Mouse (Mus musculus) bone marrow, adult 2 months (tissue): ENCODE data around the gene Jazf1. TPM values are rescaled to one million over a fixed set of nuclear protein-coding genes. Genes with fewer than 3 reads are reported as not detected.
A peak's percentile ranks its signal among the peaks of the same experiment; 100 is the strongest.

Experiments
- H3K27ac ChIP-seq: fragments of 200-500 bp; 2 replicates; pipeline ENCODE4 v1.5.1; 2012; ENCODE audit warnings: low read depth, mild to moderate bottlenecking, control low read depth, inconsistent platforms, low read length; ENCODE audit not compliant: control insufficient read depth, poor library complexity, insufficient read depth
- H3K4me1 ChIP-seq: fragments of 200-500 bp; 2 replicates; pipeline ENCODE4 v1.6.1; 2011; ENCODE audit warnings: low read length; ENCODE audit not compliant: control insufficient read depth, insufficient read depth
- H3K4me3 ChIP-seq: fragments of 200-500 bp; replicated peaks from 2 replicates; pipeline ENCODE3; 2011; ENCODE audit warnings: mild to moderate bottlenecking, low read depth, low read length, control low read depth; ENCODE audit not compliant: control insufficient read depth
- CTCF ChIP-seq: fragments of 200-500 bp; IDR thresholded peaks from 2 replicates; pipeline ENCODE4 v1.5.1; 2011; ENCODE audit warnings: low read length, control low read depth; ENCODE audit not compliant: control insufficient read depth, insufficient read depth
- POLR2A ChIP-seq: fragments of 200-500 bp; IDR thresholded peaks from 2 replicates; pipeline ENCODE4 v1.6.1; 2011; ENCODE audit warnings: low read depth, mild to moderate bottlenecking, control low read depth, low read length, borderline replicate concordance; ENCODE audit not compliant: control insufficient read depth
- WGBS: fragments of 180-500 bp; shearing (Covaris S2); methylation state at CpG from one replicate; pipeline ENCODE4 v1.1.7; 2018; 5-methylcytosine and 5-hydroxymethylcytosine counted together
- polyA plus RNA-seq: library from polyadenylated mRNA; stranded (reverse); fragments of >200 nt; gene quantifications from 2 replicates; pipeline ENCODE4 v1.2.4, GENCODE M21; 2011; ENCODE audit warnings: low replicate concordance; ENCODE audit not compliant: missing spikeins, insufficient read depth, insufficient read length

The Jazf1 gene
- polyA plus RNA-seq, 1 experiment, result not detected

- H3K4me3 ChIP-seq, result no peak overlapping the region
- 76% methylated on average over 7 of the region's 7 CpGs for WGBS
- no peak overlapping the region for H3K27ac ChIP-seq
- TF ChIP-seq POLR2A (no peak), CTCF (no peak)
- H3K4me1 ChIP-seq, result peaks cover 8% of the 10 kb centered on the region
Measured at GRCm38 (mm10) chr6:52861928-52862327, 206.5 kb downstream of the Jazf1 start.

GRCm38 (mm10) chr6:52861186-52861820, 207.1 kb downstream of the Jazf1 start:
- no peak for TF ChIP-seq CTCF
- TF ChIP-seq POLR2A, result no peak
- H3K4me1 ChIP-seq, result peaks cover 8% of the 10 kb centered on the region
- no peak overlapping the region for H3K4me3 ChIP-seq
- H3K27ac ChIP-seq, result peak overlapping the region; percentile 55; the same call in 1 of the 2 replicates
- 51% methylated on average over 9 of the region's 9 CpGs for WGBS

DNA sequence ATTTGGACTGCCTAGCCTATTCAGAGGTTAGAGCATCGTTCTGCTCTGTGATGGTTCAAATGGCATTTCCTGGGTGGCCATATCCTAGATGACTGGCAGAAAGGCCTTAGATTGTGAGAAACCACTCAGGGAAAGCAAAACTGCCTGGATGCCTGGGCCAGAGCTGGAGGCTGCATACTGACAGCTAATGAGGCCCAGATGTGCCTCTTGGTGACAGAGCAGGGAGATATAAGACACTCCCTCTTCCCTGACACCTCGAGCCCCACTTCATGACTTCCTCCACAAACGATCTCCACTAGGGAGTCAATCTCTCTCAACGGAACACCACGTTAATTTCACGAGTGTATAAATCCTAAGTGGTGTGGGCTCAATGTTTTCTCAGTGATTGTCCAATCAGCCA, 207.7 kb downstream of the Jazf1 start:
- TF ChIP-seq POLR2A (no peak), CTCF (no peak)
- Histone ChIP-seq H3K4me1 (peaks cover 8% of the 10 kb centered on the region), H3K27ac (peak overlapping the region; percentile 55; the same call in 1 of the 2 replicates), H3K4me3 (no peak overlapping the region)
- WGBS, result 40% methylated on average over 6 of the region's 6 CpGs

DNA sequence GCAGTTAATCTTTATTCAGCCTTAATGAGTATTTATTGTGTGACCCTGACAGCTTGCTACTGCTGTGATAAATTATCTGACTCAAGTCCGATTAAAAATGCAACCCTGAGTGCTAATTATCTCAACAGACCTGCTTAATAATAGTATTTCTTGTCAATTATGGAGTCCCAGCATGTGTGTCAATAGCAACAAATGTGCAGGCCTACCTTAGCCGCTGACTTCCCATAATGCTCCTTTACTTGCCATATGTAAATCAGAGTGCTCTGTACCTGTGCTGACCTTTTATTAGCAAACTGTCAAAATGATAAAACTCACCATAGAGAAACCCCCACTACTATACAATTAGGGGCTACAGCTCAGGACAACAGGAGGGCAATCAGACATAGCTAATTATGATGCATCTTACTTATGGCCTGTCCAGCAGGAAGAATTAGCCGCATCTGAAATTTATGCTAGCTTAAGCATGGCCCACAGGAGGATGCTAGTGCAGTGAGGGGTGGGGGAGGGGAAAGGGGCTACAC, 209.5 kb downstream of the Jazf1 start:
- TF ChIP-seq POLR2A (no peak), CTCF (no peak)
- no peak overlapping the region for H3K27ac ChIP-seq
- 75% methylated on average over 3 of the region's 3 CpGs for WGBS
- H3K4me1 ChIP-seq, result peaks cover 4% of the 10 kb centered on the region
- H3K4me3 ChIP-seq, result no peak overlapping the region

DNA sequence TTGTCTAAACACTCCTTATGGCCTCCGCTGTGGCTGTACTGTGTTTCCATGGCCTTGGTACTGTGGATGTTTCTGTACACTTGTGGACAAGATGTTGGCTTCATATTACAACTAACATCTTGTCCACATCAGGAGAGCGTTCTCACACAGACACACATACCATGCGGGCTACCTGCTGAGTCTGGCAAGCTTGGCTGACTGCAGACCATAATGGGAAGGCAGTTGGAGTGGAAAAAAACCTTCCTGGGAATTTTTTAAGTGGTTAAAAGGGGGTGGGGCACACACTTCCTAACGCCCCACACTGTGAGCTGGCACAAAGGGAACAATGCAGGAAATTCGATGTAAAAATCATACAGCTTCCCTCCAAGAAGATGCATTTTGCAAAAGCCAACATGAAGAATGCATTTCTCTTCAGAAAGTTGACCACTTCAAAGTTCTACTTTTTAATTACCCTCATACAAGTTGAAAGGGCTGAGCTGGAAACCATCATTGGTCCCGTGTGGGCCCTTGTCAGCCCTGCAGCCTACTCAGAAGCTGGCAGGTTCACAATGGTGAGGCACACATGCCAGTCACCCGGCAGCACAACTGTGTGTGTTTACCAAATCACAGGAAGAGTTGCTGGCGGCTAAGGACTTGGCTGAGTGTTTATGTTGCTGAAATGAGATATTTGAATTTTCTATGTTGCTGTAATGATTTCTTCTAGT, 215.9 kb downstream of the Jazf1 start:
- Histone ChIP-seq H3K4me3 (no peak overlapping the region), H3K4me1 (no peaks in the 10 kb centered on the region; the same call in 1 of the 2 replicates), H3K27ac (no peak overlapping the region)
- TF ChIP-seq POLR2A (no peak), CTCF (no peak)
- 69% methylated on average over 8 of the region's 8 CpGs for WGBS

- 56% methylated on average over 3 of the region's 3 CpGs for WGBS
- no peak for TF ChIP-seq POLR2A
- no peak for TF ChIP-seq CTCF
Measured at GRCm38 (mm10) chr6:52851975-52852374, 216.5 kb downstream of the Jazf1 start.

DNA sequence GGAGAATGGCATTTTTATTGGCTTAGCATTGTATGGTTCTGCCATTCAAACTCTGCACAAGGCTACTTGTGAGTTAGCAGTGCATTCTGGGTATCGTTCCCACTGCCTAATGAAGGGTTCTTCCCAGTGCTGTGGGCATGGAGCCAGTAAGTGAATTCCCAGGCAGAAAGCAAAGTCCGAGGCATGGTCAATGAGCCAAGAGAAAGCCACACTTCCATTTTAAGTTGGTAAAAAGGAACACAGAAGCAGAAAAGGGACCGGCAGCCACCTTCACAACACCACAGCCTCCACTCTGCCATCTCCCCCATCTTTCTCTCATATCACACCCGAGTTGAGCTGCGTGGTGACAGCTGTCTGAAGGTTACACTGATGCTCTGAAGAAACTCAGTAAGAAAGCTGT, 217.4 kb downstream of the Jazf1 start:
- Histone ChIP-seq H3K4me3 (no peak overlapping the region), H3K4me1 (peaks cover 3% of the 10 kb centered on the region), H3K27ac (no peak overlapping the region)
- TF ChIP-seq CTCF (no peak), POLR2A (no peak)
- WGBS, result 72% methylated on average over 5 of the region's 5 CpGs

More at GRCm38 (mm10) chr6:52851975-52852374, 216.5 kb downstream of the Jazf1 start:
- H3K27ac ChIP-seq, result no peak overlapping the region
- H3K4me3 ChIP-seq, result no peak overlapping the region
- no peaks in the 10 kb centered on the region; the same call in 1 of the 2 replicates for H3K4me1 ChIP-seq

DNA sequence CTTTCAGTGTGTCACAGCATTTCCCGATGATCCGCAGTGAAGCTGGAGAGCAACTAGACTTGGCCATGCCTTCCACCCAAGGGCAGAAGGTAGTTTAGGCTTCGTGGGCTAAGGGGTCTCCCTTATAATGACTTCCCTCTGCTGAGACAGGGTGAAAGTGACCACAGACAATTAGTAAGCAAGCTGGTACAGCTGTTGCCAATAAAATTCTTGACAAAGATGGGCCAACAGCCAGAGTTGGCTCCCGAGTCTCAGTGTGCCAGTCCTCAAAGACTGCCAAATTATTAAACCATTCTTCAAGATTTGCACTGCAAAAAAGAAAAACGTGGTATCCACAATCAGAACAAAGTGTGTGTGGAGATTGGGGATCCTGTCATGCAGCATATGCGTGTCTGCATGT, 220.2 kb downstream of the Jazf1 start:
- Histone ChIP-seq H3K4me3 (no peak overlapping the region), H3K4me1 (peaks cover 5% of the 10 kb centered on the region), H3K27ac (no peak overlapping the region)
- no peak for TF ChIP-seq POLR2A
- TF ChIP-seq CTCF, result no peak
- 60% methylated on average over 6 of the region's 6 CpGs for WGBS

- Histone ChIP-seq H3K27ac (no peak overlapping the region), H3K4me3 (no peak overlapping the region), H3K4me1 (peaks cover 8% of the 10 kb centered on the region)
- TF ChIP-seq CTCF (no peak), POLR2A (no peak)
- 36% methylated on average over 2 of the region's 2 CpGs for WGBS
Measured at GRCm38 (mm10) chr6:52846314-52846713, 222.1 kb downstream of the Jazf1 start.
